Mouse (Mus musculus): ENCODE data around the gene Sit1. TPM values are rescaled to one million over a fixed set of nuclear protein-coding genes. Genes with fewer than 3 reads are reported as not detected.
A peak's percentile ranks its signal among the peaks of the same experiment; 100 is the strongest.

Gene Sit1
- polyA plus RNA-seq, 1 experiment from 2014 or later = 0.94 TPM

- Histone ChIP-seq H3K9ac (replicated peaks) (peak within 1 kb of the TSS; percentile 28), H3K4me3 (ENCODE audit: low read depth, low read length) (peak within 1 kb of the TSS; percentile 22), H3K4me1 (ENCODE audit: insufficient read depth) (peaks cover 13% of the 10 kb centered on the region), H3K36me3 (replicated peaks; ENCODE audit: insufficient read depth, low read length) (no peaks in the 10 kb centered on the region; the same call in 1 of the 2 replicates), H3K4me2 (ENCODE audit: low read depth, low read length) (peak within 1 kb of the TSS; percentile 53), H3K27ac (ENCODE audit: low read depth) (peak within 1 kb of the TSS; percentile 58), H3K27me3 (ENCODE audit: insufficient read depth, low read length) (peaks cover 27% of the 10 kb centered on the region), H3K9me3 (ENCODE audit: low read length) (no peaks in the 10 kb centered on the region)
- TF ChIP-seq CTCF (IDR thresholded peaks at IDR 0.05; ENCODE audit: low read depth) (no peak), EP300 (IDR thresholded peaks at IDR 0.05; ENCODE audit: low read depth) (no peak)
- WGBS (ENCODE audit: insufficient replicate concordance) = 14% methylated on average over 20 of the region's 20 CpGs
- ATAC-seq (peak; percentile 53; the same call in 1 of the 2 replicates), DNase-seq (peak; percentile 49)
These were observed 29.3 kb downstream of the Sit1 start, which contains the start of gene Cd72 for GRCm38 (mm10) chr4:43454041-43454836. Cd72 (minus strand) TSS chr4:43454628.

GRCm38 (mm10) chr4:43453413-43453812 is 30.1 kb downstream of the Sit1 start:
- H3K4me3 ChIP-seq (ENCODE audit: low read depth, low read length) = peak overlapping the region; percentile 22
- peak overlapping the region; percentile 28; the same call in 1 of the 2 replicates for H3K9ac ChIP-seq (replicated peaks)

GRCm38 (mm10) chr4:43452315-43452714 is 31.2 kb downstream of the Sit1 start:
- Histone ChIP-seq H3K4me3 (ENCODE audit: low read depth, low read length) (no peak overlapping the region), H3K27ac (ENCODE audit: low read depth) (no peak overlapping the region), H3K4me1 (ENCODE audit: insufficient read depth) (peaks cover 13% of the 10 kb centered on the region), H3K27me3 (ENCODE audit: insufficient read depth, low read length) (peaks cover 27% of the 10 kb centered on the region), H3K9ac (replicated peaks) (no peak overlapping the region), H3K36me3 (replicated peaks; ENCODE audit: insufficient read depth, low read length) (peaks cover 6% of the 10 kb centered on the region), H3K9me3 (ENCODE audit: low read length) (no peaks in the 10 kb centered on the region), H3K4me2 (ENCODE audit: low read depth, low read length) (peak overlapping the region; percentile 53; the same call in 1 of the 2 replicates)
- TF ChIP-seq CTCF (IDR thresholded peaks at IDR 0.05; ENCODE audit: low read depth) (no peak), EP300 (IDR thresholded peaks at IDR 0.05; ENCODE audit: low read depth) (no peak)
- WGBS (ENCODE audit: insufficient replicate concordance) = 45% methylated on average over 11 of the region's 11 CpGs
- ATAC-seq (no peak), DNase-seq (no peak)

More at GRCm38 (mm10) chr4:43453413-43453812, 30.1 kb downstream of the Sit1 start:
- H3K27ac ChIP-seq (ENCODE audit: low read depth) = no peak overlapping the region
- peak; percentile 17 for DNase-seq
- no peaks in the 10 kb centered on the region; the same call in 1 of the 2 replicates for H3K36me3 ChIP-seq (replicated peaks; ENCODE audit: insufficient read depth, low read length)
- peaks cover 27% of the 10 kb centered on the region for H3K27me3 ChIP-seq (ENCODE audit: insufficient read depth, low read length)
- peak overlapping the region; percentile 53 for H3K4me2 ChIP-seq (ENCODE audit: low read depth, low read length)
- WGBS (ENCODE audit: insufficient replicate concordance) = 1% methylated on average over 18 of the region's 18 CpGs
- H3K4me1 ChIP-seq (ENCODE audit: insufficient read depth) = peaks cover 13% of the 10 kb centered on the region
- H3K9me3 ChIP-seq (ENCODE audit: low read length) = no peaks in the 10 kb centered on the region
- no peak for ATAC-seq
- TF ChIP-seq CTCF (IDR thresholded peaks at IDR 0.05; ENCODE audit: low read depth) (no peak), EP300 (IDR thresholded peaks at IDR 0.05; ENCODE audit: low read depth) (no peak)

- Histone ChIP-seq H3K27me3 (ENCODE audit: insufficient read depth, low read length) (peaks cover 10% of the 10 kb centered on the region), H3K4me1 (ENCODE audit: insufficient read depth) (peaks cover 11% of the 10 kb centered on the region), H3K27ac (ENCODE audit: low read depth) (no peak overlapping the region), H3K4me2 (ENCODE audit: low read depth, low read length) (no peak overlapping the region), H3K9me3 (ENCODE audit: low read length) (no peaks in the 10 kb centered on the region), H3K9ac (replicated peaks) (no peak overlapping the region), H3K4me3 (ENCODE audit: low read depth, low read length) (no peak overlapping the region), H3K36me3 (replicated peaks; ENCODE audit: insufficient read depth, low read length) (peaks cover 21% of the 10 kb centered on the region)
- no peak for TF ChIP-seq EP300 (IDR thresholded peaks at IDR 0.05; ENCODE audit: low read depth)
- 77% methylated on average over 3 of the region's 3 CpGs for WGBS (ENCODE audit: insufficient replicate concordance)
- ATAC-seq = no peak
- no peak for DNase-seq
These were observed 35.0 kb downstream of the Sit1 start for GRCm38 (mm10) chr4:43448554-43448953.

GRCm38 (mm10) chr4:43447251-43447650 is 36.3 kb downstream of the Sit1 start:
- Histone ChIP-seq H3K4me2 (ENCODE audit: low read depth, low read length) (no peak overlapping the region), H3K4me1 (ENCODE audit: insufficient read depth) (peaks cover 6% of the 10 kb centered on the region), H3K4me3 (ENCODE audit: low read depth, low read length) (no peak overlapping the region), H3K36me3 (replicated peaks; ENCODE audit: insufficient read depth, low read length) (peaks cover 21% of the 10 kb centered on the region), H3K27me3 (ENCODE audit: insufficient read depth, low read length) (no peaks in the 10 kb centered on the region), H3K9ac (replicated peaks) (no peak overlapping the region), H3K27ac (ENCODE audit: low read depth) (no peak overlapping the region), H3K9me3 (ENCODE audit: low read length) (no peaks in the 10 kb centered on the region)
- TF ChIP-seq EP300 (IDR thresholded peaks at IDR 0.05; ENCODE audit: low read depth) = no peak
- TF ChIP-seq CTCF (IDR thresholded peaks at IDR 0.05; ENCODE audit: low read depth) = no peak
- DNase-seq = peak; percentile 16
- WGBS (ENCODE audit: insufficient replicate concordance) = 88% methylated on average over 13 of the region's 13 CpGs
- no peak for ATAC-seq

GRCm38 (mm10) chr4:43443511-43443910 is 40.0 kb downstream of the Sit1 start:
- no peaks in the 10 kb centered on the region for H3K9me3 ChIP-seq (ENCODE audit: low read length)
- DNase-seq (peak; percentile 38), ATAC-seq (no peak)
- peaks cover 4% of the 10 kb centered on the region for H3K4me1 ChIP-seq (ENCODE audit: insufficient read depth)
- TF ChIP-seq CTCF (IDR thresholded peaks at IDR 0.05; ENCODE audit: low read depth) = no peak
- TF ChIP-seq EP300 (IDR thresholded peaks at IDR 0.05; ENCODE audit: low read depth) = no peak
- H3K4me3 ChIP-seq (ENCODE audit: low read depth, low read length) = peak overlapping the region; percentile 71
- H3K9ac ChIP-seq (replicated peaks) = peak overlapping the region; percentile 78
- 5% methylated on average over 28 of the region's 28 CpGs for WGBS (ENCODE audit: insufficient replicate concordance)
- H3K4me2 ChIP-seq (ENCODE audit: low read depth, low read length) = peak overlapping the region; percentile 99
- no peaks in the 10 kb centered on the region for H3K27me3 ChIP-seq (ENCODE audit: insufficient read depth, low read length)
- peaks cover 21% of the 10 kb centered on the region for H3K36me3 ChIP-seq (replicated peaks; ENCODE audit: insufficient read depth, low read length)
- H3K27ac ChIP-seq (ENCODE audit: low read depth) = peak overlapping the region; percentile 83; the same call in 1 of the 2 replicates

All from liver, postnatal 0 days (tissue).